15 mouse cellular contexts compared by ENCODE assay signal in the genomic region with DNA sequence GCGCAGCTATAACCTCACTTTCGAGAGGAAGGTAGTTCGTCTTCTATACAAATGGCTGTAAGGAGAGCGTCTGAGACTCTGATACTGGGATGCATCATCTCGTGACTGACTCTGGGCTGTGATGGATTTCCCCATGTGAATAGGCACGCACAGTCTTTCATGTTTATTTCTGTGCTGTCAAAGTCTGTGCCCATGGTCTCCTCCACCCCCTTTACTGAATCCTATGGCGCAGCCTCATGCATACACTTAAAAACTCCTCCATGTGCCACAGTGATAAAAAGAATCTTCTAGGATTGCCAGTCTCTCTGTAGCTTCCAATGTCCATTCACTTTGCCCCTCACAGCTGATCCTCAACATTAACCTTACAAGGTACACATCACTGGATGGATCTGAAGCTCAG.
"Had no signal": no experiment of that assay in that cellular context is flagged by ENCODE, and none has a peak within 500 bp of the region (broad histone marks: within the 10 kb centered on the region; RNA-seq: fewer than 3 reads in every experiment).

No protein-coding gene starts in this region.

- H3K9ac ChIP-seq: neural tube, embryonic 15.5 days; stomach, embryonic 15.5 days had no signal

- DNase-seq: retina, postnatal 1 day; right cerebral cortex, adult 18-20 months; right cerebral cortex, postnatal 14 days; right cerebral cortex, postnatal 25 days; right cerebral cortex, postnatal 4 days; spleen, adult 18-20 months; thymus, adult 18-20 months; thymus, adult 2 months; thymus, postnatal 14 days; thymus, postnatal 25 days; thymus, postnatal 36 days; thymus, postnatal 4 days had no signal

- H3K9me3 ChIP-seq: neural tube, embryonic 15.5 days; stomach, embryonic 15.5 days had no signal

- H3K27me3 ChIP-seq: neural tube, embryonic 15.5 days; stomach, embryonic 15.5 days had no signal

- H3K27ac ChIP-seq: neural tube, embryonic 15.5 days; stomach, embryonic 15.5 days; stomach, postnatal 0 days had no signal

- H3K4me1 ChIP-seq: neural tube, embryonic 15.5 days; stomach, embryonic 15.5 days had no signal

- H3K4me2 ChIP-seq: neural tube, embryonic 15.5 days; stomach, embryonic 15.5 days had no signal

- H3K36me3 ChIP-seq: neural tube, embryonic 15.5 days; stomach, embryonic 15.5 days had no signal

- H3K4me3 ChIP-seq: neural tube, embryonic 15.5 days; stomach, embryonic 15.5 days had no signal
